Mouse (Mus musculus) limb, embryonic 13.5 days (tissue): ENCODE measurements at regions not wholly inside any gene's neighbourhood (a gene's known extent, or its start where the extent isn't known, plus 50 kb on each side); places are given as distances from the start of the nearest gene placed in this dataset.

Source experiments
- ATAC-seq: fragments of 200-750 bp; cut with Nextera tagmentation; 2 replicates; pipeline ENCODE4 v1.8.0; 2017; ENCODE audit warnings: low read depth, moderate number of reproducible peaks, moderate TSS enrichment; ENCODE audit not compliant: low FRiP score
- H3K27ac ChIP-seq: fragments of 300-500 bp; sonication (generic); 2 replicates; pipeline ENCODE4 v1.5.1; 2015; ENCODE audit warnings: inconsistent platforms, mild to moderate bottlenecking, moderate library complexity
- H3K27me3 ChIP-seq: fragments of 300-500 bp; sonication (generic); 2 replicates; pipeline ENCODE4 v1.6.1; 2015; ENCODE audit warnings: mild to moderate bottlenecking, inconsistent platforms
- H3K36me3 ChIP-seq: fragments of 300-500 bp; sonication (generic); 2 replicates; pipeline ENCODE4 v1.6.1; 2015; ENCODE audit warnings: inconsistent platforms, mild to moderate bottlenecking, moderate library complexity
- H3K4me1 ChIP-seq: fragments of 300-500 bp; sonication (generic); 2 replicates; pipeline ENCODE4 v1.6.1; 2015; ENCODE audit warnings: inconsistent platforms
- H3K4me2 ChIP-seq: fragments of 300-500 bp; sonication (generic); replicated peaks from 2 replicates; pipeline ENCODE4 v1.6.1; 2015; ENCODE audit warnings: inconsistent platforms, mild to moderate bottlenecking, moderate library complexity
- H3K4me3 ChIP-seq: fragments of 300-500 bp; sonication (generic); 2 replicates; pipeline ENCODE4 v1.5.1; 2015; ENCODE audit warnings: moderate library complexity, mild to moderate bottlenecking, inconsistent platforms
- H3K9ac ChIP-seq: fragments of 300-500 bp; sonication (generic); 2 replicates; pipeline ENCODE4 v1.6.1; 2015; ENCODE audit warnings: mild to moderate bottlenecking, inconsistent platforms
- H3K9me3 ChIP-seq: fragments of 300-500 bp; sonication (generic); 2 replicates; pipeline ENCODE4 v1.6.1; 2016; ENCODE audit warnings: inconsistent platforms
- WGBS: fragments of 180-500 bp; shearing (Covaris S2); methylation state at CpG from one replicate; pipeline ENCODE4 v1.1.7; 2015; 5-methylcytosine and 5-hydroxymethylcytosine counted together

GRCm38 (mm10) chr5:133310979-133311890 is 768.1 kb upstream of the Auts2 start:
- Histone ChIP-seq H3K9me3 (no peaks in the 10 kb centered on the region), H3K4me2 (no peak overlapping the region), H3K9ac (0 out of 2 replicates have a peak overlapping the region, but pooled peaks have one; percentile 31), H3K27ac (no peak overlapping the region; the same call in 1 of the 2 replicates), H3K4me1 (no peaks in the 10 kb centered on the region), H3K27me3 (0 out of 2 replicates have a peak, but pooled peaks cover 2% of the 10 kb centered on the region), H3K36me3 (no peaks in the 10 kb centered on the region), H3K4me3 (no peak overlapping the region)
- ATAC-seq: no peak
- WGBS: 24% methylated on average over 6 of the region's 6 CpGs

GRCm38 (mm10) chr5:133267887-133268286 is 724.7 kb upstream of the Auts2 start:
- no peak overlapping the region for H3K9ac ChIP-seq
- ATAC-seq: no peak
- no peak overlapping the region for H3K4me3 ChIP-seq
- no peak overlapping the region for H3K4me2 ChIP-seq
- H3K9me3 ChIP-seq: no peaks in the 10 kb centered on the region
- H3K27ac ChIP-seq: no peak overlapping the region
- H3K27me3 ChIP-seq: no peaks in the 10 kb centered on the region
- no peaks in the 10 kb centered on the region for H3K4me1 ChIP-seq
- 82% methylated on average over 7 of the region's 7 CpGs for WGBS
- no peaks in the 10 kb centered on the region for H3K36me3 ChIP-seq

- no peaks in the 10 kb centered on the region for H3K9me3 ChIP-seq
- WGBS: 83% methylated on average over 2 of the region's 2 CpGs
- no peaks in the 10 kb centered on the region for H3K36me3 ChIP-seq
- H3K4me3 ChIP-seq: no peak overlapping the region
- H3K9ac ChIP-seq: no peak overlapping the region
- no peak overlapping the region for H3K27ac ChIP-seq
- no peak for ATAC-seq
- no peaks in the 10 kb centered on the region for H3K4me1 ChIP-seq
- no peaks in the 10 kb centered on the region for H3K27me3 ChIP-seq
- no peak overlapping the region for H3K4me2 ChIP-seq
Measured at GRCm38 (mm10) chr5:133267356-133267755, 724.2 kb upstream of the Auts2 start.

GRCm38 (mm10) chr5:133264976-133265375 is 721.8 kb upstream of the Auts2 start:
- Histone ChIP-seq H3K27me3 (no peaks in the 10 kb centered on the region), H3K4me2 (no peak overlapping the region), H3K27ac (no peak overlapping the region), H3K4me1 (no peaks in the 10 kb centered on the region), H3K9ac (no peak overlapping the region), H3K9me3 (no peaks in the 10 kb centered on the region), H3K4me3 (no peak overlapping the region), H3K36me3 (no peaks in the 10 kb centered on the region)
- ATAC-seq: no peak
- 78% methylated on average over 7 of the region's 7 CpGs for WGBS

GRCm38 (mm10) chr5:133218801-133219200 is 675.7 kb upstream of the Auts2 start:
- Histone ChIP-seq H3K36me3 (no peaks in the 10 kb centered on the region), H3K27ac (no peak overlapping the region), H3K4me3 (no peak overlapping the region), H3K4me2 (no peak overlapping the region), H3K9me3 (no peaks in the 10 kb centered on the region), H3K4me1 (no peaks in the 10 kb centered on the region), H3K27me3 (no peaks in the 10 kb centered on the region), H3K9ac (no peak overlapping the region)
- ATAC-seq: no peak
- 20% methylated on average over 3 of the region's 3 CpGs for WGBS

GRCm38 (mm10) chr5:133198546-133198945 is 655.4 kb upstream of the Auts2 start:
- 74% methylated on average over 1 of the region's 1 CpGs for WGBS
- Histone ChIP-seq H3K4me2 (no peak overlapping the region), H3K9ac (no peak overlapping the region), H3K27me3 (peaks cover 27% of the 10 kb centered on the region), H3K36me3 (no peaks in the 10 kb centered on the region), H3K9me3 (no peaks in the 10 kb centered on the region), H3K4me1 (no peaks in the 10 kb centered on the region), H3K27ac (no peak overlapping the region), H3K4me3 (no peak overlapping the region)
- ATAC-seq: no peak

- Histone ChIP-seq H3K4me3 (no peak overlapping the region), H3K27me3 (peaks cover 68% of the 10 kb centered on the region), H3K9ac (no peak overlapping the region), H3K27ac (no peak overlapping the region), H3K36me3 (no peaks in the 10 kb centered on the region), H3K4me1 (peaks cover 16% of the 10 kb centered on the region), H3K9me3 (no peaks in the 10 kb centered on the region), H3K4me2 (no peak overlapping the region)
- peak; percentile 82 for ATAC-seq
- WGBS: 25% methylated on average over 8 of the region's 8 CpGs
Measured at GRCm38 (mm10) chr5:133189798-133190571, 646.8 kb upstream of the Auts2 start.

- Histone ChIP-seq H3K27ac (no peak overlapping the region), H3K9me3 (no peaks in the 10 kb centered on the region), H3K27me3 (peaks cover 26% of the 10 kb centered on the region), H3K9ac (no peak overlapping the region), H3K4me2 (no peak overlapping the region), H3K4me1 (peaks cover 32% of the 10 kb centered on the region), H3K36me3 (no peaks in the 10 kb centered on the region), H3K4me3 (no peak overlapping the region)
- 88% methylated on average over 6 of the region's 6 CpGs for WGBS
- no peak for ATAC-seq
Measured at GRCm38 (mm10) chr5:133175636-133176035, 632.5 kb upstream of the Auts2 start.

- H3K9ac ChIP-seq: no peak overlapping the region
- no peak overlapping the region for H3K4me3 ChIP-seq
- peaks cover 20% of the 10 kb centered on the region for H3K27me3 ChIP-seq
- no peaks in the 10 kb centered on the region for H3K9me3 ChIP-seq
- H3K4me2 ChIP-seq: no peak overlapping the region; the same call in 1 of the 2 replicates
- no peaks in the 10 kb centered on the region for H3K36me3 ChIP-seq
- 0 out of 2 replicates have a peak overlapping the region, but pooled peaks have one; percentile 39 for H3K27ac ChIP-seq
- H3K4me1 ChIP-seq: peaks cover 35% of the 10 kb centered on the region
- peak; percentile 88 for ATAC-seq
- WGBS: 28% methylated on average over 6 of the region's 6 CpGs
Measured at GRCm38 (mm10) chr5:133173155-133173723, 630.1 kb upstream of the Auts2 start.

GRCm38 (mm10) chr5:133172686-133173085 is 629.5 kb upstream of the Auts2 start:
- peaks cover 33% of the 10 kb centered on the region for H3K4me1 ChIP-seq
- 0 out of 2 replicates have a peak overlapping the region, but pooled peaks have one; percentile 39 for H3K27ac ChIP-seq
- ATAC-seq: no peak
- no peak overlapping the region for H3K4me3 ChIP-seq
- WGBS: 70% methylated on average over 4 of the region's 4 CpGs
- H3K4me2 ChIP-seq: no peak overlapping the region
- no peaks in the 10 kb centered on the region for H3K36me3 ChIP-seq
- H3K9me3 ChIP-seq: no peaks in the 10 kb centered on the region
- no peak overlapping the region for H3K9ac ChIP-seq
- peaks cover 18% of the 10 kb centered on the region for H3K27me3 ChIP-seq

GRCm38 (mm10) chr5:133171266-133171665 is 628.1 kb upstream of the Auts2 start:
- ATAC-seq: no peak
- Histone ChIP-seq H3K27me3 (peaks cover 10% of the 10 kb centered on the region; the same call in 1 of the 2 replicates), H3K9me3 (no peaks in the 10 kb centered on the region)

GRCm38 (mm10) chr5:133167576-133167975 is 624.4 kb upstream of the Auts2 start:
- Histone ChIP-seq H3K4me3 (no peak overlapping the region), H3K36me3 (no peaks in the 10 kb centered on the region), H3K4me2 (no peak overlapping the region), H3K9me3 (no peaks in the 10 kb centered on the region), H3K4me1 (peaks cover 38% of the 10 kb centered on the region), H3K9ac (no peak overlapping the region), H3K27me3 (peaks cover 15% of the 10 kb centered on the region), H3K27ac (no peak overlapping the region)
- 50% methylated on average over 2 of the region's 2 CpGs for WGBS
- ATAC-seq: no peak

More at GRCm38 (mm10) chr5:133171266-133171665, 628.1 kb upstream of the Auts2 start:
- Histone ChIP-seq H3K9ac (no peak overlapping the region), H3K27ac (no peak overlapping the region), H3K36me3 (no peaks in the 10 kb centered on the region), H3K4me1 (peaks cover 44% of the 10 kb centered on the region), H3K4me2 (no peak overlapping the region), H3K4me3 (no peak overlapping the region)
- 42% methylated on average over 1 of the region's 1 CpGs for WGBS
